Mouse (Mus musculus): ENCODE results near the gene Olfr1383. TPM values are rescaled to one million over a fixed set of nuclear protein-coding genes. Genes with fewer than 3 reads are reported as not detected.
"Not testable (repeated sequence)": the region's sequence is repeated elsewhere in the genome, so short reads cannot be mapped to it uniquely, and the experiment has no call there.

The Olfr1383 gene
- polyA plus RNA-seq (2014; fragmentation: Nextera tagmentation; extraction: Ambion mirVana), result not detected in 2 replicates

- Histone ChIP-seq H3K4me2 (no peak within 1 kb of the TSS), H3K9me3 (ENCODE audit: control insufficient read depth, low read length) (no peaks in the 10 kb centered on the region), H3K27ac (ENCODE audit: low read depth, low read length) (no peak within 1 kb of the TSS), H3K36me3 (ENCODE audit: control insufficient read depth, insufficient read depth, low read length) (no peaks in the 10 kb centered on the region), H3K9ac (ENCODE audit: low read depth, low read length) (no peak within 1 kb of the TSS), H3K4me1 (replicated peaks; ENCODE audit: control insufficient read depth, insufficient read depth, low read length) (no peaks in the 10 kb centered on the region), H3K27me3 (replicated peaks; ENCODE audit: control insufficient read depth, insufficient read depth, low read length) (no peaks in the 10 kb centered on the region), H3K4me3 (ENCODE audit: low read depth, low read length) (no peak within 1 kb of the TSS)
- ATAC-seq (replicated peaks; ENCODE audit: low FRiP score), result no peak
- DNase-seq (ENCODE audit: low spot score), result no peak
Observed at GRCm38 (mm10) chr11:49519348-49519747, at the start of gene Olfr1383. Gene Olfr1383, plus strand, starts transcription at chr11:49519648.

- H3K9ac ChIP-seq (ENCODE audit: low read depth, low read length), result no peak overlapping the region
- H3K4me1 ChIP-seq (replicated peaks; ENCODE audit: control insufficient read depth, insufficient read depth, low read length), result no peaks in the 10 kb centered on the region
- H3K4me2 ChIP-seq, result no peak overlapping the region
- H3K27me3 ChIP-seq (replicated peaks; ENCODE audit: control insufficient read depth, insufficient read depth, low read length), result no peaks in the 10 kb centered on the region
- 48% methylated on average over 4 of the region's 4 CpGs for WGBS
- H3K27ac ChIP-seq (ENCODE audit: low read depth, low read length), result no peak overlapping the region
- no peak overlapping the region for H3K4me3 ChIP-seq (ENCODE audit: low read depth, low read length)
- no peak for ATAC-seq (replicated peaks; ENCODE audit: low FRiP score)
- no peaks in the 10 kb centered on the region for H3K9me3 ChIP-seq (ENCODE audit: control insufficient read depth, low read length)
- H3K36me3 ChIP-seq (ENCODE audit: control insufficient read depth, insufficient read depth, low read length), result no peaks in the 10 kb centered on the region
- no peak for DNase-seq (ENCODE audit: low spot score)
Observed at GRCm38 (mm10) chr11:49485973-49486372, 33.5 kb upstream of the Olfr1383 start.

- H3K9ac ChIP-seq (ENCODE audit: low read depth, low read length); H3K4me2 ChIP-seq; H3K4me3 ChIP-seq (ENCODE audit: low read depth, low read length); H3K9me3 ChIP-seq (ENCODE audit: control insufficient read depth, low read length); ATAC-seq (replicated peaks; ENCODE audit: low FRiP score); DNase-seq (ENCODE audit: low spot score); H3K27ac ChIP-seq (ENCODE audit: low read depth, low read length); H3K36me3 ChIP-seq (ENCODE audit: control insufficient read depth, insufficient read depth, low read length); H3K27me3 ChIP-seq (replicated peaks; ENCODE audit: control insufficient read depth, insufficient read depth, low read length); H3K4me1 ChIP-seq (replicated peaks; ENCODE audit: control insufficient read depth, insufficient read depth, low read length): not testable (repeated sequence)
- WGBS, result 75% methylated on average over 1 of the region's 1 CpGs
Observed at GRCm38 (mm10) chr11:49488770-49489169, 30.7 kb upstream of the Olfr1383 start, which contains the start of gene Olfr1385. Gene Olfr1385, plus strand, starts transcription at chr11:49489070.

- no peak for ATAC-seq (replicated peaks; ENCODE audit: low FRiP score)
- Histone ChIP-seq H3K4me2 (no peak overlapping the region), H3K36me3 (ENCODE audit: control insufficient read depth, insufficient read depth, low read length) (no peaks in the 10 kb centered on the region), H3K27ac (ENCODE audit: low read depth, low read length) (no peak overlapping the region), H3K27me3 (replicated peaks; ENCODE audit: control insufficient read depth, insufficient read depth, low read length) (no peaks in the 10 kb centered on the region), H3K4me1 (replicated peaks; ENCODE audit: control insufficient read depth, insufficient read depth, low read length) (no peaks in the 10 kb centered on the region), H3K4me3 (ENCODE audit: low read depth, low read length) (no peak overlapping the region), H3K9ac (ENCODE audit: low read depth, low read length) (no peak overlapping the region), H3K9me3 (ENCODE audit: control insufficient read depth, low read length) (no peaks in the 10 kb centered on the region)
- DNase-seq (ENCODE audit: low spot score), result no peak
- 56% methylated on average over 5 of the region's 5 CpGs for WGBS
Observed at GRCm38 (mm10) chr11:49518086-49518485, 1.4 kb upstream of the Olfr1383 start.

- DNase-seq (ENCODE audit: low spot score) (no peak), ATAC-seq (replicated peaks; ENCODE audit: low FRiP score) (no peak)
- 76% methylated on average over 3 of the region's 3 CpGs for WGBS
- Histone ChIP-seq H3K4me1 (replicated peaks; ENCODE audit: control insufficient read depth, insufficient read depth, low read length) (no peaks in the 10 kb centered on the region), H3K9ac (ENCODE audit: low read depth, low read length) (no peak within 1 kb of the TSS), H3K27ac (ENCODE audit: low read depth, low read length) (no peak within 1 kb of the TSS), H3K27me3 (replicated peaks; ENCODE audit: control insufficient read depth, insufficient read depth, low read length) (no peaks in the 10 kb centered on the region), H3K4me3 (ENCODE audit: low read depth, low read length) (no peak within 1 kb of the TSS), H3K9me3 (ENCODE audit: control insufficient read depth, low read length) (no peaks in the 10 kb centered on the region), H3K4me2 (no peak within 1 kb of the TSS), H3K36me3 (ENCODE audit: control insufficient read depth, insufficient read depth, low read length) (no peaks in the 10 kb centered on the region)
Observed at GRCm38 (mm10) chr11:49527947-49528346, 8.5 kb downstream of the Olfr1383 start, which contains the start of gene Olfr1382. Gene Olfr1382, plus strand, starts transcription at chr11:49528247.

GRCm38 (mm10) chr11:49532761-49533160 lies 13.3 kb downstream of the Olfr1383 start:
- DNase-seq (ENCODE audit: low spot score) (no peak), ATAC-seq (replicated peaks; ENCODE audit: low FRiP score) (no peak)
- Histone ChIP-seq H3K4me2 (no peak overlapping the region), H3K27me3 (replicated peaks; ENCODE audit: control insufficient read depth, insufficient read depth, low read length) (no peaks in the 10 kb centered on the region), H3K27ac (ENCODE audit: low read depth, low read length) (no peak overlapping the region), H3K9me3 (ENCODE audit: control insufficient read depth, low read length) (no peaks in the 10 kb centered on the region), H3K36me3 (ENCODE audit: control insufficient read depth, insufficient read depth, low read length) (no peaks in the 10 kb centered on the region), H3K9ac (ENCODE audit: low read depth, low read length) (no peak overlapping the region), H3K4me1 (replicated peaks; ENCODE audit: control insufficient read depth, insufficient read depth, low read length) (no peaks in the 10 kb centered on the region), H3K4me3 (ENCODE audit: low read depth, low read length) (no peak overlapping the region)

GRCm38 (mm10) chr11:49536631-49537030 lies 17.2 kb downstream of the Olfr1383 start:
- H3K27me3 ChIP-seq (replicated peaks; ENCODE audit: control insufficient read depth, insufficient read depth, low read length); H3K4me1 ChIP-seq (replicated peaks; ENCODE audit: control insufficient read depth, insufficient read depth, low read length); H3K9me3 ChIP-seq (ENCODE audit: control insufficient read depth, low read length); ATAC-seq (replicated peaks; ENCODE audit: low FRiP score); H3K36me3 ChIP-seq (ENCODE audit: control insufficient read depth, insufficient read depth, low read length); H3K4me2 ChIP-seq; DNase-seq (ENCODE audit: low spot score); H3K27ac ChIP-seq (ENCODE audit: low read depth, low read length); H3K4me3 ChIP-seq (ENCODE audit: low read depth, low read length); H3K9ac ChIP-seq (ENCODE audit: low read depth, low read length): not testable (repeated sequence)
- WGBS, result 89% methylated on average over 2 of the region's 2 CpGs

GRCm38 (mm10) chr11:49543149-49543548 lies 23.7 kb downstream of the Olfr1383 start, which contains the start of gene Olfr1381:
Gene Olfr1381, plus strand, starts transcription at chr11:49543449.
- 74% methylated on average over 3 of the region's 3 CpGs for WGBS
- not testable (repeated sequence) for H3K4me1 ChIP-seq (replicated peaks; ENCODE audit: control insufficient read depth, insufficient read depth, low read length); H3K27ac ChIP-seq (ENCODE audit: low read depth, low read length); ATAC-seq (replicated peaks; ENCODE audit: low FRiP score); H3K27me3 ChIP-seq (replicated peaks; ENCODE audit: control insufficient read depth, insufficient read depth, low read length); H3K9me3 ChIP-seq (ENCODE audit: control insufficient read depth, low read length); H3K4me2 ChIP-seq; DNase-seq (ENCODE audit: low spot score); H3K9ac ChIP-seq (ENCODE audit: low read depth, low read length); H3K4me3 ChIP-seq (ENCODE audit: low read depth, low read length); H3K36me3 ChIP-seq (ENCODE audit: control insufficient read depth, insufficient read depth, low read length)

GRCm38 (mm10) chr11:49554033-49554432 lies 34.6 kb downstream of the Olfr1383 start:
- not testable (repeated sequence) for H3K4me3 ChIP-seq (ENCODE audit: low read depth, low read length); H3K9me3 ChIP-seq (ENCODE audit: control insufficient read depth, low read length); H3K4me1 ChIP-seq (replicated peaks; ENCODE audit: control insufficient read depth, insufficient read depth, low read length); ATAC-seq (replicated peaks; ENCODE audit: low FRiP score); H3K36me3 ChIP-seq (ENCODE audit: control insufficient read depth, insufficient read depth, low read length); DNase-seq (ENCODE audit: low spot score); H3K27ac ChIP-seq (ENCODE audit: low read depth, low read length); H3K9ac ChIP-seq (ENCODE audit: low read depth, low read length); H3K4me2 ChIP-seq; H3K27me3 ChIP-seq (replicated peaks; ENCODE audit: control insufficient read depth, insufficient read depth, low read length)
- 72% methylated on average over 3 of the region's 3 CpGs for WGBS

All from liver, embryonic 11.5 days (tissue).